Mouse (Mus musculus): ENCODE results near the gene Net1.
"Not testable (repeated sequence)": the region's sequence is repeated elsewhere in the genome, so short reads cannot be mapped to it uniquely, and the experiment has no call there.

Net1 gene

GRCm38 (mm10) chr13:3890061-3890460 is 28.0 kb downstream of the Net1 start:
- DNase-seq (ENCODE audit: low read depth, low spot score): no peak

DNA sequence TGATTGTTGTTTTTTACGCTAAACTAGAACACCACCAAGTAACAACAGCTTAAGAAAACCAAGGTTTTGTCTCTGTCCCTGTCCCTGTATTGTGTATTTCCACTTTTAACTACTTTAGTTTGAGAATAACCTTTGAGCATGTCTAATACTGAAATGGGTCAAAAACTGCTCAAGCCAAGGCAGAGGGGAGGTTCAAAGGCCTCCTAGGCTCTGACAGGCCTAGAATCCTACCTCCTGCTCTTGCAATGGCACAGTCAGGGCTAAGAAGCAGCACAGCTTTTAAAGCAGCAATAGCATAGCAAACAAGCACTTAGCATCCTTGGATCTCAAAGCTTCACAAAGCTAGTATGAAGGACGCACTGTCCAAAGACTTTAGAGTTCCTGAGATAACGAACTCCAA is 28.9 kb downstream of the Net1 start:
- DNase-seq (ENCODE audit: low read depth, low spot score): no peak

GRCm38 (mm10) chr13:3886663-3887062 is 31.4 kb downstream of the Net1 start:
- DNase-seq (ENCODE audit: low read depth, low spot score): no peak

- DNase-seq (ENCODE audit: low read depth, low spot score): no peak
These were observed 40.3 kb downstream of the Net1 start for GRCm38 (mm10) chr13:3877679-3878220.

DNA sequence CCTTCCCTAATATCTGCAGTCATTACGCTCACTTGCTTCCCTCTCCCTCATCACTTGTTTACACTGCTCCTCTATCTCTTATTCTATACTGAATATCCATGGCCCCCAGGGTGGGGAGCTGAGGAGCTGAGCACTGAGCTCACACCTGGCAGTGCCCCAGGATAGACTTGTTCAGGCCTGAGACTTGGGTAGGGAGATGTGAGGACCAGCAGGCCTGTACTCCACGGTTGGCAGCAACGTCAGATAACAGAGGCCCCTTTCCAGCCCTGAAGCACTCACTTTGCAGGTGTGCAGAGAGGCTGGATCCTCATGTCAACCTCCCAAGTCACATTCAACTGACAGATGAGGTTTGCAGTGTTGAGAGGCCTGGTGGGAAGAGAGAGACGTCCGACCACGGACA is 40.8 kb downstream of the Net1 start:
- DNase-seq (ENCODE audit: low read depth, low spot score): no peak

- DNase-seq (ENCODE audit: low read depth, low spot score): no peak
These were observed 41.6 kb downstream of the Net1 start for GRCm38 (mm10) chr13:3876448-3876847.

GRCm38 (mm10) chr13:3872832-3873231 is 45.2 kb downstream of the Net1 start:
- DNase-seq (ENCODE audit: low read depth, low spot score): no peak

DNA sequence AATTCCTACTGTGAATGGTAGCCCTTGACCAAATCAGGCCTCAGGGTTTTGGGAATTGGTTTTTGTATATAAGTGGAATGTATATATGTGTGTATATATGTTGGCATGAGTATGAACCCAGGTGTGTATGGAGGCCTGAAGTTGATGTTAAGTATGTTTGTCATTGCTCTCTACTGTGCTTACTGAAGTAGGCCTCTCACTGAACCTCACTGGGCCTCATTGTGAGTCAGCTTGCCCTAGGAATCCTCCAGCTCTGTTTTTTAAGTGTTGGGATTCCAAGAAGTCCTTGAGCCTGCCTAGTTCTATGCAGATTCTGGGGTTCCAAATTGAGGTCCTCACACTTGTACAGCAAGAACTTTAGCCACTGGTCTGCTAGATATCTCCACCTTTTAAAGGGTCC is 48.1 kb downstream of the Net1 start:
- no peak for DNase-seq (ENCODE audit: low read depth, low spot score)

DNA sequence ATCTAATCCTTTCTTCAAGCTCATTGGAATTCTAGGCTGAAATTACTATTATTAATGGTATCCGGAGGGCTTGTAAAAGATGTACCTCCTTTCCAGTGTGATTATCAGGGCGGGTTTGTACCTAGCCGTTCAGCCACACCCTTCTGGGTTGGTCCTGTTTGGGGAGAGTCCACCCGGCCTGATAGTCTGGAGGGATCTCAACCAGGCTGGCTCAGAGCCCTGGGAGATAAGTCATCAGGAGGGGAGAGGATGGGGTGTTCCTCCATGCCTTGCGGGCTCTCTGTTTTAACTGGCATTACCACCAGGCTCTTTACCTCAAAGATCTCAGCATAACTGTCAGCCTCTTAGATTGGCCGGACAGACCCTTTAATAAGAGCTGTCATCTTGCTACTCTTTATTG is 50.9 kb downstream of the Net1 start:
- no peak for DNase-seq (ENCODE audit: low read depth, low spot score)

DNA sequence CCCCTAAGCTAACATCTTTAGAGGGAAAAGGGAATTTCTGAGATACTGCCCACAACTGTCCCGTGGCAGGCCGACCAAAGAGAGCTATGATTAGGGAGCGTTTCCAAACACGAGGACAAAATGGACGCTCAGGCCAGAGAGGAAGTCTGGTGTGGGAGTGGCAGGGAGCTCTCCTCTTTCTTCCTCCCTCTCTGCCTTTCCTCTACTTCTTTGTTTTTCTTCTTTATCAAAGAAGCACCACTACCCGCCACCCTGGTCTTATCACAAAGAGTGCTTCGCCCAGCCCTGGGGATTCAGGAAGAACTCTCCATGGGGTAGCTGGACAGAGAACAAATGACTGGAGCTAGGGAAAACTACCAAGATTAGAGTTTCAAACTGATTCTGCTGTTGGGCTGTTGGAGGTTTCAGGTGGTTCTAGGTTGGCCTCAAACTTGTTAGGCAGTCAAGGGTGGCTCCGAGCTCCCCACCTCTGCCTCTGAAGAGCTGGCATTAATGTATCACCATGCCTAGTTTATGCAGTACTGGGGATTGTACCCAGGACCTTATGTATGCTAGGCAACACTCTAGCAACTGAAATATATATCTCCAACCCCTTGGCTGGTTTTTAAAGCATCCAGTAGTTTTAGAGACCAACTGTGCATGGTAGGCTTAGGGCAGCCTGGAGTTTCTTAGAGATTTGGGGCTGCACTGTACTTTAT is 51.5 kb downstream of the Net1 start:
- DNase-seq (ENCODE audit: low read depth, low spot score): no peak

DNA sequence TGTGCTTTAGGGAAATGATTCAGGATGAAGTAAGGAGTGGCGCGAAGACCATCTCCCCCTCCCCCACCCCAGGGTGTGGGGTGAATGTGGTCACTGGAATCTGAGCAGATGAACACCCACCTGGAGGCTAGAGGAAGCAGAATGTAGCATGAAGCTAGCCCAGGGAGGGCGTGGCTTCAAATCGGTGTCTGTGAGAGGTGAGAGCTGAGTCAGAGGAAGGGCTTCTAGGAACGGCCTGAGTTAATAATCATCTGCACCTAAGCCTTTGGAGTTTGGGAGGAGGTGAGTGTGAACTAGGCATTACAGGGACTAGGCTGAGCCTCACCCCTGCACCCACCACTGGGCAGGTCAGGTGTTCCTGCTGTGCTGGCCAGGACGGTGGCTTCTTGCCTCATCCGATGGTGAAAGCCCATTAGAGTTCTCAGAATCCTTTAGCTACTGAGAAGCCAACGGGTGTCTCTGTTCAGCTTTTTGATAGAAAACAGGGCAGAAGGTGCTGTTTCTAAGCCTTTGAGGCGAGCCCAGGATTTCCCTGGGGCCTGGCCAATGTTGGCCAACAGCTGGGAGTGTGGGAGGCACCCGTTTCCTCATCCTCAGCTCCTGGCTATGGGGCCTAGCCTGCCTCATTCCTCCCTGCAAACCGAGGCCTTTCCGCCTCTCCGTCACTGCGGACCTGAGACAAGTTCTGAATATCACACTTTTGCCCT is 52.2 kb downstream of the Net1 start:
- DNase-seq (ENCODE audit: low read depth, low spot score): no peak

DNA sequence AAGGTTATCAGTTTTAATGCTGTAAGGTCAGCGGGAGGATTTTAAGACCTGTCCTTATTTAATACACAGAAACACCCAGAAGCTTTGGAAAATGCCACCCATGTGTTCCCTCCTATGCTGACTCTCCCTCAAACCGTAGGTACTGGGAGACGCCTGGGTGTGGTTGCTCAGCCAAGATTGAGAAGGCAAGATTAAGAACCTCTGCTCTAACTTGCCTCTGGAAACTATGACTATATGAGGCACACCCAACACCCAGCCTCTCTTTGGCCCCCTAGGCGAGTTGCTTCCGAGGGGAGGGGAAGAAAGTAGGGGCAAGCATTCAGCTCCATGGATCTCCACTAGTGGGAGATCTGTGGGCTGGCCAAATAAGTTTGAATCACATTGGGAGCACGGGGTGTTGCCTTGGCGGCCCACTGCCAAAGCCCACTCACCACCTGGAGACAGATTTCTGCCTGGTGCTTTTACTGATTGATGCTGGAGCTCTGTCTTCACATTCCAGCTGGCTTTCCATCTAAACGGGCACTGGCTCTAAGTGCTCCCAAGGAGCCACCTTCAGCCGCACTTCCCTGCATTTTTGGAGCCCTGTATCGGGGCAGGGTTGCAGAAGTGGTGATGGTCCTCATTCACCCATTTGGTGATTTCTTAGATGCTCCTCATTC is 55.0 kb downstream of the Net1 start:
- no peak for DNase-seq (ENCODE audit: low read depth, low spot score)

GRCm38 (mm10) chr13:3862325-3862724 is 55.7 kb downstream of the Net1 start:
- no peak for DNase-seq (ENCODE audit: low read depth, low spot score)

DNA sequence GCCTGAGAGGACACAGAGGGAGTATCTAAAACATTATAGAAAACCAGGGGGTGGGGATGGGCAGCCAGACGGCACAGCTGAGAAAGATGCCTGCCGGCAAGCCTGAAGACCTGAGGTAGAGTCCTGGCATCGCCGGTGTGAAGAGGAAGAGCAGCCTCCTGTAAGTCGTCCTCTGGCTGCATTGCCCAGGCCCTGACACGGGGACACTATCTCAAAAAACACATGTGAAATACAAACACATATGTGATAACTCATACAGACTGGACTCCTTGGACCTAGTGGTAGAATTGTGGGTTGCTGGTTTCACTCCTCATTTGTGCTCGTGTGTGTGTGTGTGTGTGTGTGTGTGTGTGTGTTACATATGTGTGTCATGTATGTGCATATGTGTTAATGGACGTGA is 56.8 kb downstream of the Net1 start:
- DNase-seq (ENCODE audit: low read depth, low spot score): no peak

DNA sequence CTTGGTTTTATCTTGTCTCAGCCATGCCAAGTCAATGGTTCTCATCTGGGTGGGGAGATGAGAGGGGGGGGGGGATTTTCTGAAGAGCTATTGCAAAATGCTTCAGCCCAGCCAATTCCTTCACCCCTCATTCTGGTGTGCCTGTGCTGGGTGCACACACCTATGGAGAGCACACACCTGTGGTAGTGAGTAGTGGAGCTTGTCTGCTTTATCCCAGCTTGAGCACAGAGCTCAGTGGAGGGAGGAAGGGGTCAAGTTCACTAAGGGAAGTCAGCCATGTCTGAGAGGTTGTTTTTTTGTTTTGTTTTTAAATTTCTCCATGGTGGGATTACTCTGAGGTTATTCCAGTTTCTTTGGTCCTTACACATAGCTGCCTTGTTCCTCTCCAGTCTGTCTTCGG is 61.8 kb downstream of the Net1 start:
- DNase-seq (ENCODE audit: low read depth, low spot score): no peak

DNA sequence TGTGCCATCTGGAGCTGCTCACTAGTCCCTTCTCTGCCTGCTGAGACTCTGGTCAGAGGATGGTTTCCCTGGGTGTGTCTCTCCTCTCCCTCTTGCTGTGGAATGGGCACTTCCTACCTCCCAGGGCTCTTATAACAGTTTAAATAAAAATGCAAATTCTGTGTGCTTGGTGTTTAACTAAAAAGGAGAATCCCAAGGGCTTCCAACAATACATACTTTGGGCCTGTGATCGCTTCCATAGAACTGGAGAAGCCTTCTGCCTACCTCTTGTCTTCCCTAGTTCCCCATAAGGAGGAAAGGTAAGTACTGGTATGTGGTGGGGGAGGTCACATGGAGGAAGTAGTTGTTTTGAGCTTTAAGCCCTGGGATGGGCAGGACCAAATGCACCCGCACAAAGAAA is 63.2 kb downstream of the Net1 start:
- no peak for DNase-seq (ENCODE audit: low read depth, low spot score)

DNA sequence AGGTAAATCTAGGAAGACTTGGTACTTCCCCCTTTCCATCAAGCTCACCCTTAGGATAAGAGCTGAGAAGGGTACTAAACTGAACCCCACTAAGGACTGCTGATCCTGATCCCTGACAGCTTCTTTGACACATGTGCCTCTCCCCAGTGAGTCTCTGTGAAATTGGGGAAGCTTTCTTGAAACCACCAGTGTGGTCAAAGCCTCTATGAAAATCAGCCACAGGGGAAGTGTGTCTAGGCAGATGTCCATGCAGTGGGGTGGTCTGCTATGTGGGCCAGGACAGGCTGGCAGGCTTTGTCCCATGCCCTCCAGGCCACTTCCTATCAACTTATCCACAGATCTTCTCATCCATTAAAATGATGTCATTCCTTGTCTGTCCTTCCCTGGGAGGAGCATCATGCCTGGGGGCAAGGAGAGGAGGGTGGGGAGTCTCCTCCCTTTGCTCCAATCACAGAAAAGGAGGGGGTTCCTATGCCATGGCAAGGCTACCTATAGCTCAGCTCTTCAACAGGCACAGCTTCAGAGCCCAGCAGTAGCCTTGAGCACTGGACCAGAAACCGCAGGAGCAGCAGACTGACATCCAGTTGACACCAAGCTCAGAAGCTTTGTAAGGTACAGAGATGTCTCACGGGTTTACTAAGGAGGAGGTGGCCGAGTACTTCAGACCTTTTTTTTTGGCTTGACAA is 64.2 kb downstream of the Net1 start, which contains the start of gene Calm5:
Calm5 (plus strand) TSS at position 526 of the 686 bp plus-strand sequence.
- not testable (repeated sequence) for DNase-seq (ENCODE audit: low read depth, low spot score)

GRCm38 (mm10) chr13:3850330-3850729 is 67.7 kb downstream of the Net1 start:
- DNase-seq (ENCODE audit: low read depth, low spot score): no peak

GRCm38 (mm10) chr13:3840662-3841061 is 77.4 kb downstream of the Net1 start:
- not testable (repeated sequence) for DNase-seq (ENCODE audit: low read depth, low spot score)

- DNase-seq (ENCODE audit: low read depth, low spot score): not testable (repeated sequence)
These were observed 80.7 kb downstream of the Net1 start, which contains the start of gene Calm4 for GRCm38 (mm10) chr13:3837312-3837807. Gene Calm4, plus strand, starts transcription at chr13:3837757.

GRCm38 (mm10) chr13:3833644-3834043 is 84.4 kb downstream of the Net1 start:
- not testable (repeated sequence) for DNase-seq (ENCODE audit: low read depth, low spot score)

DNA sequence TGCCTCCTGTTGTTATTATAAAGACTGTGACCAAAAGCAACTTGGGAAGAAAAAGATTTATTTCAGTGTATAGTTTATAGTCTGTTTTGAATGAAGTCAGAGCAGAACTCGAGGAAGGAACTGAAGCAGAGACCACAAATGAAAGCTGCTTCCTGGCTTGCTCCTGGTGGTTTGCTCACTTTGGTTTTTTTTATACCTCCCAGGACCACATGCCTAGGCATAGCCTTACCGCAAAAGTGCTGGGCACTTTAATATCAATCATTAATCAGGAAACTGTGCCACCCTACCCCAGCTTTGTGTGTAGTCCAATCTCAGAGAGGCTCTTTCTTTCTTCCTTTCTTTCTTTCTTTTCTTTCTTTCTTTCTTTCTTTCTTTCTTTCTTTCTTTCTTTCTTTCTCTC is 85.6 kb downstream of the Net1 start:
- no peak for DNase-seq (ENCODE audit: low read depth, low spot score)
